Mouse (Mus musculus) brain, adult 2 months (tissue): Measurements from ENCODE around the gene Ly6g5c.
A peak's percentile ranks its signal among the peaks of the same experiment; 100 is the strongest.

Experiments used
- DNase-seq: peaks from one replicate; pipeline ENCODE4 v3.0.0; 2011; ENCODE audit warnings: low read depth, low spot score

Gene Ly6g5c

GRCm38 (mm10) chr17:35108097-35108496 is at the start of gene Ly6g5c:
TSS of gene Ly6g5c (plus strand) at chr17:35108279.
- peak; percentile 74 for DNase-seq

GRCm38 (mm10) chr17:35058316-35058715 is 49.8 kb upstream of the Ly6g5c start:
- no peak for DNase-seq

- peak; percentile 77 for DNase-seq
Measured at GRCm38 (mm10) chr17:35058911-35059892, 48.9 kb upstream of the Ly6g5c start, which contains the start of gene Ddah2. TSS of gene Ddah2 (plus strand) at chr17:35059035.

- no peak for DNase-seq
Measured at GRCm38 (mm10) chr17:35060071-35060470, 48.0 kb upstream of the Ly6g5c start.

GRCm38 (mm10) chr17:35060737-35061297 is 47.3 kb upstream of the Ly6g5c start:
- DNase-seq, result no peak

GRCm38 (mm10) chr17:35061299-35061698 is 46.8 kb upstream of the Ly6g5c start:
- DNase-seq, result no peak

- DNase-seq, result peak; percentile 51
Measured at GRCm38 (mm10) chr17:35063466-35063865, 44.6 kb upstream of the Ly6g5c start.

- DNase-seq, result peak; percentile 72
Measured at GRCm38 (mm10) chr17:35064378-35064877, 43.7 kb upstream of the Ly6g5c start.

GRCm38 (mm10) chr17:35064951-35065947 is 42.8 kb upstream of the Ly6g5c start, which contains the start of gene Ly6g6c:
TSS of gene Ly6g6c (plus strand) at chr17:35065388.
- DNase-seq, result peak; percentile 52

- DNase-seq, result no peak
Measured at GRCm38 (mm10) chr17:35066084-35066483, 42.0 kb upstream of the Ly6g5c start, which contains the start of gene Mpig6b. TSS of gene Mpig6b (minus strand) at chr17:35066184.

GRCm38 (mm10) chr17:35068213-35068914 is 39.7 kb upstream of the Ly6g5c start:
- DNase-seq, result peak; percentile 65

GRCm38 (mm10) chr17:35070556-35071229 is 37.4 kb upstream of the Ly6g5c start:
- peak; percentile 98 for DNase-seq

GRCm38 (mm10) chr17:35071454-35071853 is 36.6 kb upstream of the Ly6g5c start:
- DNase-seq, result no peak

- peak; percentile 89 for DNase-seq
Measured at GRCm38 (mm10) chr17:35074097-35074496, 34.0 kb upstream of the Ly6g5c start.

GRCm38 (mm10) chr17:35076507-35077176 is 31.4 kb upstream of the Ly6g5c start, which contains the start of gene Ly6g6e:
TSS of gene Ly6g6e (plus strand) at chr17:35076902.
- DNase-seq, result no peak

- peak; percentile 69 for DNase-seq
Measured at GRCm38 (mm10) chr17:35077285-35077684, 30.8 kb upstream of the Ly6g5c start.

- peak; percentile 71 for DNase-seq
Measured at GRCm38 (mm10) chr17:35077786-35078233, 30.3 kb upstream of the Ly6g5c start, which contains the start of gene Ly6g6d. TSS of gene Ly6g6d (minus strand) at chr17:35078065.

GRCm38 (mm10) chr17:35079778-35080177 is 28.3 kb upstream of the Ly6g5c start:
- no peak for DNase-seq

- DNase-seq, result no peak
Measured at GRCm38 (mm10) chr17:35080248-35080647, 27.8 kb upstream of the Ly6g5c start.
